Mouse (Mus musculus) CH12.LX (cell line): ENCODE measurements at regions not wholly inside any gene's neighbourhood (a gene's known extent, or its start where the extent isn't known, plus 50 kb on each side); places are given as distances from the start of the nearest gene placed in this dataset.

Experiments
- DNase-seq: peaks from one replicate; pipeline ENCODE4 v3.0.0-alpha.2; 2013; ENCODE audit errors: extremely low read depth
- H3K27ac ChIP-seq: 2 replicates; pipeline ENCODE4 v1.5.1; 2012; ENCODE audit warnings: low read depth, mild to moderate bottlenecking, control low read depth, moderate library complexity; ENCODE audit not compliant: insufficient read depth
- H3K27me3 ChIP-seq: replicated peaks from 2 replicates; pipeline ENCODE3; 2012; ENCODE audit warnings: inconsistent platforms
- H3K36me3 ChIP-seq, 2 experiments: replicated peaks in 1 of 2; 2 replicates each; pipeline versions ENCODE3 to v1.6.1; 2012; ENCODE audit warnings: inconsistent platforms in 1 of 2, low read length in 1 of 2, mild to moderate bottlenecking in 1 of 2, mixed read lengths in 1 of 2, moderate library complexity in 1 of 2; ENCODE audit not compliant: control insufficient read depth in 1 of 2, insufficient read depth in 1 of 2
- H3K4me1 ChIP-seq, 2 experiments: 2 replicates each; pipeline ENCODE4 v1.6.1; 2012; ENCODE audit warnings: inconsistent platforms in 1 of 2, moderate library complexity in 1 of 2; ENCODE audit not compliant: insufficient read depth in 2 of 2, control insufficient read depth in 1 of 2
- H3K4me2 ChIP-seq: 2 replicates; pipeline ENCODE4 v1.6.1; 2012; ENCODE audit warnings: low read depth, mild to moderate bottlenecking, control low read depth; ENCODE audit not compliant: poor library complexity, insufficient read depth, severe bottlenecking
- H3K4me3 ChIP-seq, 3 experiments: fragments of 150-350 bp in 1 of 3; sonication (generic) in 1 of 3; replicated peaks in 1 of 3; 2 replicates each; pipeline versions ENCODE3 to v1.5.1; 2011 to 2012; ENCODE audit warnings: low read depth in 2 of 3, low read length in 2 of 3, mild to moderate bottlenecking in 2 of 3, moderate library complexity in 2 of 3, control low read depth in 1 of 3, improper control_type of control experiment in 1 of 3, inconsistent platforms in 1 of 3, mixed read lengths in 1 of 3; ENCODE audit not compliant: poor library complexity in 1 of 3
- H3K79me2 ChIP-seq: replicated peaks from 2 replicates; pipeline ENCODE4 v1.6.1; 2012; ENCODE audit warnings: mild to moderate bottlenecking, moderate library complexity; ENCODE audit not compliant: control insufficient read depth, poor library complexity, insufficient read depth, severe bottlenecking; ENCODE audit errors: extremely low read depth
- H3K9ac ChIP-seq: 2 replicates; pipeline ENCODE4 v1.6.1; 2012; ENCODE audit warnings: low read depth, mild to moderate bottlenecking, control low read depth, moderate library complexity; ENCODE audit not compliant: insufficient read depth
- H3K9me3 ChIP-seq: replicated peaks from 2 replicates; pipeline ENCODE3; 2012; ENCODE audit warnings: low read length, inconsistent platforms, mixed read lengths
- CHD1 ChIP-seq: IDR thresholded peaks from 2 replicates; pipeline ENCODE4 v1.6.1; 2012; ENCODE audit warnings: low read depth, low read length, improper control_type of control experiment, inconsistent platforms
- ELF1 ChIP-seq: IDR thresholded peaks from 2 replicates; pipeline ENCODE4 v1.6.1; 2014; ENCODE audit warnings: low read depth, mild to moderate bottlenecking, inconsistent platforms, low read length, improper control_type of control experiment
- ETS1 ChIP-seq: conservative IDR thresholded peaks from 2 replicates; pipeline ENCODE4 v1.6.1; 2012; ENCODE audit warnings: low read depth, mild to moderate bottlenecking, inconsistent platforms, low read length, improper control_type of control experiment, moderate library complexity
- MAFK ChIP-seq: IDR thresholded peaks from 2 replicates; pipeline ENCODE4 v1.6.1; 2011; ENCODE audit warnings: low read length, improper control_type of control experiment; ENCODE audit not compliant: insufficient replicate concordance
- MAZ ChIP-seq: IDR thresholded peaks from 2 replicates; pipeline ENCODE4 v1.6.1; 2012; ENCODE audit warnings: low read depth, mild to moderate bottlenecking, inconsistent platforms, low read length, improper control_type of control experiment, moderate library complexity
- MEF2A ChIP-seq: IDR thresholded peaks from 2 replicates; pipeline ENCODE4 v1.6.1; 2014; ENCODE audit warnings: low read depth, mild to moderate bottlenecking, inconsistent platforms, low read length, improper control_type of control experiment, borderline replicate concordance
- MYC ChIP-seq: IDR thresholded peaks from 2 replicates; pipeline ENCODE4 v1.6.1; 2011; ENCODE audit warnings: low read depth, mild to moderate bottlenecking, improper control_type of control experiment, low read length
- PAX5 ChIP-seq: IDR thresholded peaks from 2 replicates; pipeline ENCODE4 v1.6.1; 2012; ENCODE audit warnings: low read length, inconsistent platforms, mixed read lengths
- POLR2AphosphoS2 ChIP-seq: IDR thresholded peaks from 2 replicates; pipeline ENCODE4 v1.6.1; 2011; ENCODE audit warnings: low read depth, low read length, improper control_type of control experiment
- RAD21 ChIP-seq: IDR thresholded peaks from 2 replicates; pipeline ENCODE4 v1.6.1; 2011; ENCODE audit warnings: low read depth, mild to moderate bottlenecking, low read length, improper control_type of control experiment, moderate library complexity
- RCOR1 ChIP-seq: conservative IDR thresholded peaks from 2 replicates; pipeline ENCODE4 v1.6.1; 2012; ENCODE audit warnings: low read depth, mild to moderate bottlenecking, inconsistent platforms, low read length, improper control_type of control experiment
- TBP ChIP-seq: conservative IDR thresholded peaks from 2 replicates; pipeline ENCODE4 v1.6.1; 2011; ENCODE audit warnings: low read depth, low read length, improper control_type of control experiment
- UBTF ChIP-seq: IDR thresholded peaks from 2 replicates; pipeline ENCODE4 v1.6.1; 2012; ENCODE audit warnings: low read depth, mild to moderate bottlenecking, inconsistent platforms, low read length, improper control_type of control experiment, moderate library complexity
- ZKSCAN1 ChIP-seq: IDR thresholded peaks from 2 replicates; pipeline ENCODE4 v1.6.1; 2012; ENCODE audit warnings: low read depth, inconsistent platforms, low read length, improper control_type of control experiment, borderline replicate concordance
- dilution Hi-C: fragments of 300-500 bp; cut with MboI; formaldehyde crosslinking; loops from 2 replicates; pipeline ENCODE4 v1.14.3; 2020; ENCODE audit warnings: low sequenced_read_pairs; ENCODE audit not compliant: extremely low pct_unique_long_range_greater_than_20kb, extremely low pct_ligation_motif_present
- in situ Hi-C: fragments of 300-500 bp; cut with MboI; formaldehyde crosslinking; loops from 3 replicates; pipeline ENCODE4 v1.14.3; 2019; ENCODE audit warnings: low sequenced_read_pairs, low pct_ligation_motif_present, low pct_unique_long_range_greater_than_20kb, mixed read lengths

DNA sequence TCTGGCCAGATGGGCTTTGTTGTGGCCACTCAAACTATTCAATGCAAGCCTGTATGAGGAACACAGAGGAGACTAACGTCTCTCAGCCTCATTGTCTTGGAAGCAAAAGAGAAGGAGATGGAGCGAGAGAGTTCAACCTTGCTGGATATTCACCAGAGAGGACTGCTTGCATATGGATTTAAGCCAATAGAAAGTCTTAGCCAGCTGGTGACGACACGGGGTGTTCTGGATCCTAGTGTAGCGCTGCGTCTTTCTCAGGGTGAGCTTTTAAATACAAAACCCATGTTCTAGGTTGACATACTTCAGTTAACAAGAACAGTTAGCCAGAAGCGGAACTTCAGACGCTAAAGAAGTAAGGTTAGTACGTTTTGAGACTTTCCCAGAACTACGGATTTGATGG lies 174.9 kb downstream of the Plpp3 start:
- no peak for DNase-seq
- TF ChIP-seq ZKSCAN1 (no peak), UBTF (no peak), MAFK (no peak), ELF1 (no peak), RAD21 (no peak), MAZ (no peak), ETS1 (no peak), MYC (no peak), TBP (no peak)
- H3K4me2 ChIP-seq, result no peak overlapping the region
- no peaks in the 10 kb centered on the region for H3K36me3 ChIP-seq
- no peaks in the 10 kb centered on the region for H3K4me1 ChIP-seq
- no peaks in the 10 kb centered on the region for H3K79me2 ChIP-seq
- H3K9ac ChIP-seq, result no peak overlapping the region
- H3K27ac ChIP-seq, result no peak overlapping the region
- dilution Hi-C loops, result no loop called here
- no peaks in the 10 kb centered on the region for H3K9me3 ChIP-seq
- H3K27me3 ChIP-seq, result no peaks in the 10 kb centered on the region
- no peak overlapping the region for H3K4me3 ChIP-seq
- in situ Hi-C loops, result no loop called here

DNA sequence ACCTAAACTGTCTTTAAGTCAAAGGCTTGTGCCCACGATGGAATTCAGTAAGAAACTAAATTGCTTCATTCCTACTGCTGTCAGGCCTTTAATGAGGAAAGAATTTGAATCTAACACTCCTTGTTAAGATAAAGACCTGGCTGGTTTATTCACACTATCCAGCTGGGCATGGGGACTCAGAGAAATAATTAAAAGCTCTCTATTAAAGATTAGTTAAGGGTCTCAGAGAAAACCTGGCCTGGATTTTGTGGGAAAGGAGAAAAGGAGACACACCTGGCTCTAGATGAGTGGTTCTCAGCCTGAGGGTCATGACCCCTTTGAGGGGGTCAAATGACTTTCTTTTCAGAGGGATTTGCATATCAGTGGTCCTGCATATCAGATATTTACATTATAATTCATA lies 178.7 kb downstream of the Plpp3 start:
- Histone ChIP-seq H3K4me2 (no peak overlapping the region), H3K79me2 (no peaks in the 10 kb centered on the region), H3K9me3 (no peaks in the 10 kb centered on the region), H3K9ac (no peak overlapping the region), H3K27ac (no peak overlapping the region), H3K27me3 (no peaks in the 10 kb centered on the region), H3K4me1 (no peaks in the 10 kb centered on the region), H3K36me3 (no peaks in the 10 kb centered on the region), H3K4me3 (no peak overlapping the region)
- no peak for DNase-seq
- in situ Hi-C loops, result no loop called here
- dilution Hi-C loops, result no loop called here
- no peak for TF ChIP-seq PAX5
- no peak for TF ChIP-seq RAD21
- no peak for TF ChIP-seq CHD1
- no peak for TF ChIP-seq ZKSCAN1
- TF ChIP-seq MEF2A, result no peak
- TF ChIP-seq ELF1, result no peak

DNA sequence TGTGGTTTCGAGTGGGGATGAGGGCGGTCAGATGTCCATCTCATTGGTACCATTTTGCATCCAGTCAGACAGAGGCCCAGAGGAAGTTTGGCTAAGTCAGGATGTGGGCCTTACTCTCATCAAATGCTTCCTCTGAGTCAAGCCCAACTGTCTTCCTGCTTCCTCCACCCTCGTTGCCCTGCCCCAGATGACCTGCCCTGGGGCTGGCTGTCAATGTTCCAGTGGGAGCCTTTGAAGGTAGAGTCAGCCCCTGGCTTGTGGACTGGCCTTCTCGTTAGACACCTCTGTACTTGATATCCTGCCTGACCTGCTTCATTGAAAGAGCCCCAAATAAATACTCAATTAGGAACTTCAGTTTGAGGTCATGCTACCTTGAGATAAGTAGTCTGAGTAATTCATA lies 179.4 kb downstream of the Plpp3 start:
- Histone ChIP-seq H3K4me1 (no peaks in the 10 kb centered on the region), H3K9me3 (no peaks in the 10 kb centered on the region), H3K4me3 (no peak overlapping the region), H3K27me3 (no peaks in the 10 kb centered on the region), H3K79me2 (no peaks in the 10 kb centered on the region)
- in situ Hi-C loops, result no loop called here
- TF ChIP-seq POLR2AphosphoS2, result no peak
- no peak for TF ChIP-seq RCOR1
- TF ChIP-seq MAFK, result no peak
- TF ChIP-seq, all 38 proteins: peak for 0
- Histone ChIP-seq H3K4me2 (no peak overlapping the region), H3K36me3 (no peaks in the 10 kb centered on the region), H3K27ac (no peak overlapping the region), H3K9ac (no peak overlapping the region)
- dilution Hi-C loops, result no loop called here
- DNase-seq, result no peak
